Mouse (Mus musculus) ES-Bruce4 (cell line): ENCODE results near the gene E130308A19Rik.

Experiments
- EP300 ChIP-seq: IDR thresholded peaks from 2 replicates; pipeline ENCODE4 v1.6.1; 2011; ENCODE audit warnings: low read depth, low read length; ENCODE audit not compliant: insufficient read depth
- POLR2A ChIP-seq: IDR thresholded peaks from one replicate; pipeline ENCODE4 v1.8.1; 2011; ENCODE audit warnings: low read length; ENCODE audit not compliant: insufficient read depth

GRCm38 (mm10) chr4:59802792-59803191 is 176.8 kb downstream of the E130308A19Rik start:
- TF ChIP-seq POLR2A: no peak
- no peak for TF ChIP-seq EP300
